Mouse (Mus musculus) ovary, adult 18-20 months (tissue): ENCODE measurements at regions not wholly inside any gene's neighbourhood (a gene's known extent, or its start where the extent isn't known, plus 50 kb on each side); places are given as distances from the start of the nearest gene placed in this dataset.

Experiments used
- DNase-seq: peaks from one replicate; pipeline ENCODE4 v3.0.0; 2022; ENCODE audit warnings: low spot score, mixed read lengths

- no peak for DNase-seq
These were observed 265.6 kb downstream of the Emp1 start for GRCm38 (mm10) chr6:135627928-135628327.

GRCm38 (mm10) chr6:135629236-135629635 lies 266.9 kb downstream of the Emp1 start:
- DNase-seq, result no peak

- DNase-seq, result no peak
These were observed 270.3 kb downstream of the Emp1 start for GRCm38 (mm10) chr6:135632671-135633070.

- DNase-seq, result no peak
These were observed 274.3 kb downstream of the Emp1 start for GRCm38 (mm10) chr6:135636648-135637047.

GRCm38 (mm10) chr6:135642711-135643110 lies 280.4 kb downstream of the Emp1 start:
- no peak for DNase-seq

GRCm38 (mm10) chr6:135646177-135646576 lies 283.8 kb downstream of the Emp1 start:
- DNase-seq, result no peak

GRCm38 (mm10) chr6:135653002-135653401 lies 290.7 kb downstream of the Emp1 start:
- no peak for DNase-seq

- no peak for DNase-seq
These were observed 300.0 kb downstream of the Emp1 start for GRCm38 (mm10) chr6:135662386-135662785.

GRCm38 (mm10) chr6:135662801-135663537 lies 300.6 kb downstream of the Emp1 start:
- no peak for DNase-seq
